Mouse (Mus musculus): ENCODE measurements around the gene Dpp6. TPM values are rescaled to one million over a fixed set of nuclear protein-coding genes. Genes with fewer than 3 reads are reported as not detected.

The Dpp6 gene
- polyA plus RNA-seq, 1 experiment from 2014 or later, result 2.4 TPM

GRCm38 (mm10) chr5:27066837-27067236 lies 249.8 kb downstream of the Dpp6 start:
- Histone ChIP-seq H3K9ac (ENCODE audit: low read length) (no peak overlapping the region), H3K4me1 (ENCODE audit: control insufficient read depth, insufficient read depth, low read length) (no peaks in the 10 kb centered on the region), H3K27ac (ENCODE audit: low read length) (no peak overlapping the region), H3K9me3 (replicated peaks; ENCODE audit: control insufficient read depth, low read length) (no peaks in the 10 kb centered on the region), H3K4me3 (replicated peaks; ENCODE audit: low read length) (no peak overlapping the region), H3K27me3 (ENCODE audit: control insufficient read depth, insufficient read depth, low read length) (no peaks in the 10 kb centered on the region), H3K4me2 (ENCODE audit: low read depth, low read length) (no peak overlapping the region), H3K36me3 (ENCODE audit: control insufficient read depth, insufficient read depth, low read length) (no peaks in the 10 kb centered on the region)
- WGBS, result 74% methylated on average over 4 of the region's 4 CpGs
- no peak for ATAC-seq (ENCODE audit: insufficient read depth, low FRiP score)

DNA sequence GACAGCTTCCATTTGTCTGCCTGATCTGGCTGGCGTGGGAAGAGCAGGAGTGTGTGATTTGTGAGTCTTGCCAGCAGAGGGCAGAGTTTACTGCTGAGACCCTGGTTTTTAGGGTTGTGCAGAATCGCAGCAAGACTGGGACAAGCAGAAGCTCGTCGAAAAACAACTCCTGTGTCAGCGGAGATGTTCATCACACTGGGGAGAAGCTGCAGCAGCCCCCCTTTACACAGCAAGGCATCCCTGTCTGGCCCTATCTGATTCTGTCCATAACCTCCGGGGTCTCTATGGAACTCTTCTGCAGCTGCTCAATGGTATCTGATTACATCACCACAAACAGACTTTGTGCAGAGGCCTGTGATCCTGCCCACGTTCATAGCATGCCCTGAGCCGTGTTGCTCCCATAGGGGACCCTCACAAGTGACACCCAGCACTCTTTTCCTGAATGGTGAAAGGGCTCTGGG lies 258.2 kb downstream of the Dpp6 start:
- H3K4me3 ChIP-seq (replicated peaks; ENCODE audit: low read length), result no peak overlapping the region
- H3K4me1 ChIP-seq (ENCODE audit: control insufficient read depth, insufficient read depth, low read length), result no peaks in the 10 kb centered on the region
- H3K9ac ChIP-seq (ENCODE audit: low read length), result no peak overlapping the region
- no peak overlapping the region for H3K4me2 ChIP-seq (ENCODE audit: low read depth, low read length)
- no peaks in the 10 kb centered on the region for H3K27me3 ChIP-seq (ENCODE audit: control insufficient read depth, insufficient read depth, low read length)
- no peak overlapping the region for H3K27ac ChIP-seq (ENCODE audit: low read length)
- 19% methylated on average over 8 of the region's 8 CpGs for WGBS
- H3K9me3 ChIP-seq (replicated peaks; ENCODE audit: control insufficient read depth, low read length), result no peaks in the 10 kb centered on the region
- ATAC-seq (ENCODE audit: insufficient read depth, low FRiP score), result no peak
- H3K36me3 ChIP-seq (ENCODE audit: control insufficient read depth, insufficient read depth, low read length), result no peaks in the 10 kb centered on the region

DNA sequence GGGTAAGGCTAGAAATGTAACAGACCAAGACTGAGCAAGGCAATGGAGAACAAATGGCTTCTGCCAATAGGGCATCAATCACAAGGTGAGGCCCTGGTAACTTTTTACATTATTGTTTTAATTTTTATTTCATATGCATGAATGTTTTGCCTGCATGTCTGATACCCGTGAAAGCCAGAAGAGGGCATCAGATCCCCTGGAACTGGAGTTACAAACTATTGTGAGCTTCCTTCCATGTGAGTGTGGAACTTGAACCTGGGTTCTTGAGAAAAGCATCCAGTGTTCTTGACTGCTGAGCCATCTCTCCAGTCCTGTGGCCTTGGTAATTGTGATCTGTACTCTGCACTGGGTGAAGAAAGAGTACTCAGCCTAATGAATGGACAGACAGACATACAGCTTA lies 259.0 kb downstream of the Dpp6 start:
- Histone ChIP-seq H3K4me1 (ENCODE audit: control insufficient read depth, insufficient read depth, low read length) (no peaks in the 10 kb centered on the region), H3K9me3 (replicated peaks; ENCODE audit: control insufficient read depth, low read length) (no peaks in the 10 kb centered on the region), H3K4me2 (ENCODE audit: low read depth, low read length) (no peak overlapping the region), H3K27ac (ENCODE audit: low read length) (no peak overlapping the region), H3K27me3 (ENCODE audit: control insufficient read depth, insufficient read depth, low read length) (no peaks in the 10 kb centered on the region), H3K9ac (ENCODE audit: low read length) (no peak overlapping the region), H3K4me3 (replicated peaks; ENCODE audit: low read length) (no peak overlapping the region), H3K36me3 (ENCODE audit: control insufficient read depth, insufficient read depth, low read length) (no peaks in the 10 kb centered on the region)
- WGBS, result 28% methylated on average over 1 of the region's 1 CpGs
- ATAC-seq (ENCODE audit: insufficient read depth, low FRiP score), result no peak

DNA sequence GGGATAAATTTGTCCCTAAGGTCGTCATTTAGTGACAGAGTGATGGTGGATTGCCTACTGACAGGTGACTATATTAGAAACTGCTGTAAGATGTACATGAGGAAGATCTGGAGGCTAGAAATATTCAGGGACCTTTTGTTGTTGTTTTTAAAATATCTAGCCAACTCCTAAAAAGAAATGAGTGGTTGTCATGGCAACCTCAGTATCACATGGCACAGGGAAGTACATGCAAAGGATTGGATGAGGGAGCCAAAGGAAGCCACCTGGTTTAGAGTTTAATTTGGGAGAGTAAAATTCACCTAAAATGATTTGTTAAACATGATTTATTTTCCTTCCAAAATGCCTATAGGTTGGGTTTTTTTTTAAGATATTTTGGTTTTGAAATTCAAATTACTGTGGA lies 260.8 kb downstream of the Dpp6 start:
- no peaks in the 10 kb centered on the region for H3K36me3 ChIP-seq (ENCODE audit: control insufficient read depth, insufficient read depth, low read length)
- no peak overlapping the region for H3K27ac ChIP-seq (ENCODE audit: low read length)
- H3K4me3 ChIP-seq (replicated peaks; ENCODE audit: low read length), result no peak overlapping the region
- no peak overlapping the region for H3K9ac ChIP-seq (ENCODE audit: low read length)
- 54% methylated on average over 1 of the region's 1 CpGs for WGBS
- H3K27me3 ChIP-seq (ENCODE audit: control insufficient read depth, insufficient read depth, low read length), result no peaks in the 10 kb centered on the region
- ATAC-seq (ENCODE audit: insufficient read depth, low FRiP score), result no peak
- H3K9me3 ChIP-seq (replicated peaks; ENCODE audit: control insufficient read depth, low read length), result no peaks in the 10 kb centered on the region
- no peak overlapping the region for H3K4me2 ChIP-seq (ENCODE audit: low read depth, low read length)
- H3K4me1 ChIP-seq (ENCODE audit: control insufficient read depth, insufficient read depth, low read length), result no peaks in the 10 kb centered on the region

GRCm38 (mm10) chr5:27081275-27081674 lies 264.3 kb downstream of the Dpp6 start:
- H3K9me3 ChIP-seq (replicated peaks; ENCODE audit: control insufficient read depth, low read length), result no peaks in the 10 kb centered on the region
- H3K36me3 ChIP-seq (ENCODE audit: control insufficient read depth, insufficient read depth, low read length), result no peaks in the 10 kb centered on the region
- 74% methylated on average over 1 of the region's 1 CpGs for WGBS
- H3K27me3 ChIP-seq (ENCODE audit: control insufficient read depth, insufficient read depth, low read length), result no peaks in the 10 kb centered on the region
- H3K9ac ChIP-seq (ENCODE audit: low read length), result no peak overlapping the region
- H3K4me2 ChIP-seq (ENCODE audit: low read depth, low read length), result no peak overlapping the region
- H3K4me3 ChIP-seq (replicated peaks; ENCODE audit: low read length), result no peak overlapping the region
- no peak overlapping the region for H3K27ac ChIP-seq (ENCODE audit: low read length)
- no peak for ATAC-seq (ENCODE audit: insufficient read depth, low FRiP score)
- no peaks in the 10 kb centered on the region for H3K4me1 ChIP-seq (ENCODE audit: control insufficient read depth, insufficient read depth, low read length)

GRCm38 (mm10) chr5:27083762-27084161 lies 266.8 kb downstream of the Dpp6 start:
- Histone ChIP-seq H3K36me3 (ENCODE audit: control insufficient read depth, insufficient read depth, low read length) (no peaks in the 10 kb centered on the region), H3K27me3 (ENCODE audit: control insufficient read depth, insufficient read depth, low read length) (no peaks in the 10 kb centered on the region), H3K4me2 (ENCODE audit: low read depth, low read length) (no peak overlapping the region), H3K4me1 (ENCODE audit: control insufficient read depth, insufficient read depth, low read length) (no peaks in the 10 kb centered on the region), H3K9me3 (replicated peaks; ENCODE audit: control insufficient read depth, low read length) (no peaks in the 10 kb centered on the region), H3K27ac (ENCODE audit: low read length) (no peak overlapping the region), H3K9ac (ENCODE audit: low read length) (no peak overlapping the region), H3K4me3 (replicated peaks; ENCODE audit: low read length) (no peak overlapping the region)
- WGBS, result 70% methylated on average over 4 of the region's 4 CpGs
- ATAC-seq (ENCODE audit: insufficient read depth, low FRiP score), result no peak

GRCm38 (mm10) chr5:27108221-27108620 lies 291.2 kb downstream of the Dpp6 start:
- no peaks in the 10 kb centered on the region for H3K9me3 ChIP-seq (replicated peaks; ENCODE audit: control insufficient read depth, low read length)
- no peaks in the 10 kb centered on the region for H3K36me3 ChIP-seq (ENCODE audit: control insufficient read depth, insufficient read depth, low read length)
- no peak overlapping the region for H3K27ac ChIP-seq (ENCODE audit: low read length)
- no peaks in the 10 kb centered on the region for H3K27me3 ChIP-seq (ENCODE audit: control insufficient read depth, insufficient read depth, low read length)
- no peak for ATAC-seq (ENCODE audit: insufficient read depth, low FRiP score)
- H3K4me3 ChIP-seq (replicated peaks; ENCODE audit: low read length), result no peak overlapping the region
- no peaks in the 10 kb centered on the region for H3K4me1 ChIP-seq (ENCODE audit: control insufficient read depth, insufficient read depth, low read length)
- H3K4me2 ChIP-seq (ENCODE audit: low read depth, low read length), result no peak overlapping the region
- 90% methylated on average over 1 of the region's 1 CpGs for WGBS
- no peak overlapping the region for H3K9ac ChIP-seq (ENCODE audit: low read length)

DNA sequence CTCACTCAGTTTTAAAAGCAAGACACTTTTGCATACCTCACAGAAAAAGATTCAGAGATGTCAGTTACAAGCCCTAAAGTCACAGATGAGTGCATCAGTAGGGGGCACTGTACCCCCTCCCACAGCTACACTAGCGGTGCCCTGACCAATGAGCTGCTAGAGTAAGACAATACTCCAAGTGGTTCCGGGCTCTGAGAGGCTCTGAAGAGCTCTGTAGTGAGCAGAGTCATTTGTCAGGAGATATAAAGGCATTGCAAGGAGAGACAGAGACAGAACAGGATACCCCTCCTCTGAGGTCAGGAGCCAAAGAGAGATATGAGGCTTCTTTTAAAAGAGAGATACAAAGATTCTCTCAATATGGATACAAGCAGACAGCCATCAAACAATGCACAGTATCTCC lies 305.5 kb downstream of the Dpp6 start:
- H3K4me3 ChIP-seq (replicated peaks; ENCODE audit: low read length), result no peak overlapping the region
- no peaks in the 10 kb centered on the region for H3K36me3 ChIP-seq (ENCODE audit: control insufficient read depth, insufficient read depth, low read length)
- no peak overlapping the region for H3K4me2 ChIP-seq (ENCODE audit: low read depth, low read length)
- H3K9me3 ChIP-seq (replicated peaks; ENCODE audit: control insufficient read depth, low read length), result no peaks in the 10 kb centered on the region
- 28% methylated on average over 2 of the region's 2 CpGs for WGBS
- H3K4me1 ChIP-seq (ENCODE audit: control insufficient read depth, insufficient read depth, low read length), result no peaks in the 10 kb centered on the region
- no peak overlapping the region for H3K27ac ChIP-seq (ENCODE audit: low read length)
- H3K9ac ChIP-seq (ENCODE audit: low read length), result no peak overlapping the region
- no peaks in the 10 kb centered on the region for H3K27me3 ChIP-seq (ENCODE audit: control insufficient read depth, insufficient read depth, low read length)
- no peak for ATAC-seq (ENCODE audit: insufficient read depth, low FRiP score)

DNA sequence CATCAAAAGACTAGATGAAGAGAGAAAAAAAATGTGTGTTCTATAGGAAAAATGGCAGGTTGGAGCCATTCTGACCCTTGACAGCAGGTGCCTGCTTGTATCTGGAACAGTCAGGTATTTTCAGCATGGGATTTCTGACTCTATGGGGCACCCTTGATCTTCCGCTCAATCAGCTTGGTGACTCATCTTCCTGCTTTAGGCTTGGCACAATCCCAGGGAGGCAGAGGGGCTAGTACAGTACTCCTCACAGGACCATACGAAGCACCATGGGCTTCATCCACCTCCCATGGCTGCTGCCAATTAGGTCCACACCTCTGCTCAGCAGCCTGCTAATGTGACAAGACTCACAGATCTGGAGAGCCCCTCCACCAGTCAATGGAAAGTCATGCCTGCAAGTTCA lies 305.9 kb downstream of the Dpp6 start:
- Histone ChIP-seq H3K36me3 (ENCODE audit: control insufficient read depth, insufficient read depth, low read length) (no peaks in the 10 kb centered on the region), H3K9ac (ENCODE audit: low read length) (no peak overlapping the region)
- no peak for ATAC-seq (ENCODE audit: insufficient read depth, low FRiP score)

GRCm38 (mm10) chr5:27126034-27126433 lies 309.0 kb downstream of the Dpp6 start:
- H3K4me2 ChIP-seq (ENCODE audit: low read depth, low read length), result no peak overlapping the region
- ATAC-seq (ENCODE audit: insufficient read depth, low FRiP score), result no peak
- H3K27ac ChIP-seq (ENCODE audit: low read length), result no peak overlapping the region
- no peak overlapping the region for H3K9ac ChIP-seq (ENCODE audit: low read length)
- no peak overlapping the region for H3K4me3 ChIP-seq (replicated peaks; ENCODE audit: low read length)
- WGBS, result 82% methylated on average over 4 of the region's 4 CpGs
- H3K27me3 ChIP-seq (ENCODE audit: control insufficient read depth, insufficient read depth, low read length), result no peaks in the 10 kb centered on the region
- H3K4me1 ChIP-seq (ENCODE audit: control insufficient read depth, insufficient read depth, low read length), result no peaks in the 10 kb centered on the region
- no peaks in the 10 kb centered on the region for H3K36me3 ChIP-seq (ENCODE audit: control insufficient read depth, insufficient read depth, low read length)
- H3K9me3 ChIP-seq (replicated peaks; ENCODE audit: control insufficient read depth, low read length), result no peaks in the 10 kb centered on the region

More for the DNA sequence above, 305.9 kb downstream of the Dpp6 start:
- WGBS, result 81% methylated on average over 2 of the region's 2 CpGs
- H3K4me2 ChIP-seq (ENCODE audit: low read depth, low read length), result no peak overlapping the region
- no peaks in the 10 kb centered on the region for H3K27me3 ChIP-seq (ENCODE audit: control insufficient read depth, insufficient read depth, low read length)
- H3K4me3 ChIP-seq (replicated peaks; ENCODE audit: low read length), result no peak overlapping the region
- H3K9me3 ChIP-seq (replicated peaks; ENCODE audit: control insufficient read depth, low read length), result no peaks in the 10 kb centered on the region
- no peak overlapping the region for H3K27ac ChIP-seq (ENCODE audit: low read length)
- no peaks in the 10 kb centered on the region for H3K4me1 ChIP-seq (ENCODE audit: control insufficient read depth, insufficient read depth, low read length)
